Mouse (Mus musculus) layer of hippocampus, adult 9-10 months (tissue): Measurements from ENCODE around the gene Klhl40.
A peak's percentile ranks its signal among the peaks of the same experiment; 100 is the strongest.

Experiments used
- DNase-seq: peaks from one replicate; pipeline ENCODE4 v3.0.0; 2022; ENCODE audit warnings: low spot score

Gene Klhl40

GRCm38 (mm10) chr9:121826356-121826755, 48.9 kb downstream of the Klhl40 start:
- no peak for DNase-seq

- DNase-seq = no peak
These were observed 50.9 kb downstream of the Klhl40 start for GRCm38 (mm10) chr9:121828314-121828713.

- DNase-seq = no peak
These were observed 52.0 kb downstream of the Klhl40 start for GRCm38 (mm10) chr9:121829270-121829992.

- DNase-seq = no peak
These were observed 53.0 kb downstream of the Klhl40 start for GRCm38 (mm10) chr9:121830243-121830955.

- peak; percentile 91 for DNase-seq
These were observed 53.5 kb downstream of the Klhl40 start for GRCm38 (mm10) chr9:121830956-121831293.
